Mouse (Mus musculus) natural killer cell, adult 2 months (primary cell): ENCODE data around the gene Scgb1c1.
A peak's percentile ranks its signal among the peaks of the same experiment; 100 is the strongest.

Experiments
- DNase-seq, 2 experiments: peaks; one replicate each; pipeline ENCODE4 v3.0.0; 2022; ENCODE audit warnings: low spot score in 2 of 2

The Scgb1c1 gene

DNA sequence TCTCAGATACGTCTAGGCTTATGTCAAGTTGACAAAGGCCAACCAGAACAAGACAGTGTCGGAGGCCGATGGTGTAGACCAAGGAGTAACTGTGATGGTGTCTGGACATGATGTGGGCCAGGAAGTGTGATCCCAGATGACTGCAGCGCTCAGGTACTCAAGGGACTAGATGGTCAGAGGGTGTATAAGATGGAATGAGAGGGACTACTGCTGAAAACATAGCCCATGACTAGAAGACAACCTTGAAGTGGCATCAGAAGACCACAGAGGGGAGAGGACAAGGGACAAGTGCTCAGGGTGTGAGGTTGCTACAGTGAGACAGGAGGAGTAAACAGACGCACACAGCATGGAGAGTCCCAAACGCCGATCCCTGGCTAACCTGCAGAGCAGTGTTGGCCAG is 1.5 kb upstream of the Scgb1c1 start:
- no peak for DNase-seq

DNA sequence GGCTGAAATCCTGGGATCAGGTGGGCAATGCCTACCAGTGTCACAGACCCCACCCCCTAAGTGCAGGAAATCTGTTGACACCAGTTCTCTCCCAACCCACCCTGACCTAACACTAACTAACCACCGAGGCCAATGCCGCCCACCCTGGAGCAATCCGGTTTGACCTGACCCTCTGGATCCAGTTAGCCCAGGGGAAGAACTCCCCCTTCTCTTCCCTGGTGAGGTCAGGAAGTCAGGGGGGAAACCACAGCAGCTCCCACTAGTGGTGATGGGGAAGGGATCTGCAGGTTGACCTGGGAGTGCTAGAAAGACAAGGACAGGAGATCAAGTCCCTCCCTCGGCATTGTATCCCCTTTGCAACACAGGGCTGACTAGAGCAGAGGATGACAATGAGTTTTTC is 336 bp downstream of the Scgb1c1 start:
- DNase-seq: no peak

- no peak for DNase-seq
Observed at GRCm38 (mm10) chr7:140846676-140847075, 1.3 kb downstream of the Scgb1c1 start.

DNA sequence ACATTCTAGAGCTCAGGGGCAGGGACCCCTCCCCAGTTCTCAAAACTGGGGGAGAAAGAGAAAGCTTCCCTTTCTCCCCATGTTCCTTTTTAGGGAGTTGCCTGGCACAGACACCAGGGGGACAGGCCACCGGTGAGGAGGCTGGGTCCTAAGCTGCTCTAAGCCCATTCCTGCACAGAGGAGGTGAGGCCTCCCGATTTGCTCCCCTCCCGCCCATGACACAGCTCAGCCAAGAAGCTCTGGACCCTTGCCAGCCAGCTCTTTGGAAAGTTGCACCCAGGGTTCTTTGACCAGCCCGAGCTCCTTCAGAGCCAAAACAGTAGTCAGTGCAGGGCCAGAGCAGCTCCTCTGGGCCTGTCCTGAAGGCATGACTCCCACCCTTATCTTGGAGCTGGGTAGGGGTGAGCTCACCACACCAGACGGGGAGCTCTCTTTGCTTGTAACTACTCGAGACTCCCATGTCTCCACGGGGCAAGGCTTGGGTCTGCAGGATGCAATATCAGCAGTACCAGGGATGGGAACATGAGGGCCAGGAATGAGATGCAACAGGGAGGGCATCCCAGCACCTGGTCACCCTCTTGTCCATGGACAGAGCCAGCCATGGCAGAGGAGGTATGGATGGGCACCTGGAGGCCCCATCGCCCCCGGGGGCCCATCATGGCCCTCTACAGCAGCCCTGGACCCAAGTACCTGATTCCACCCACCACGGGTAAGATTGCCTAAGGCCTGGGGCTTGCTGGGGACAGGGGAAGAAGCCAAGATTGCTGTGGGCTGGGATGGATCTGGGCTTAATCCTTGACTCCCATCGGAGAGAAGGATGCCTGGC is 2.6 kb downstream of the Scgb1c1 start, which contains the start of gene Odf3:
TSS of gene Odf3 (plus strand) at position 51 of the 826 bp plus-strand sequence.
- DNase-seq: no peak

GRCm38 (mm10) chr7:140848591-140848990 is 3.2 kb downstream of the Scgb1c1 start:
- no peak for DNase-seq

DNA sequence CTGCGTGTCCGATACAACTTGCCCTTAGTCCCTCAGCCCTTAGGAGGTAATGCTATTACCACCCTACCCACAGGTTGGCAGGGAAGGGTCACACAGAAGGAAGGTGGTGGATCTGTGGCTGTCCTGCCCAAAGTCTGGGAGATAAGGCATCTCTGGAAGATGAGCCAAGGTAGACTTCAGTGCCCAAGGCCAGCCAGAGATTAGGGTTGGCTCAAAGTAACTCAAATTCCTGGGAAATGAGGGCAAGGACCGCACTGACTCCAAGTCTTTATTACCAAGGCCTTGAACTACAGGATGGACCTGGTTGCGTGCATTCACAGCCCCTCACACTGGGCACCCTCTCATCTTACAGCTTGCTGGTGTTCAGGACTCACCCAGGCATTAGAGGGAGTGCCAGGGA is 6.6 kb downstream of the Scgb1c1 start:
- no peak for DNase-seq

DNA sequence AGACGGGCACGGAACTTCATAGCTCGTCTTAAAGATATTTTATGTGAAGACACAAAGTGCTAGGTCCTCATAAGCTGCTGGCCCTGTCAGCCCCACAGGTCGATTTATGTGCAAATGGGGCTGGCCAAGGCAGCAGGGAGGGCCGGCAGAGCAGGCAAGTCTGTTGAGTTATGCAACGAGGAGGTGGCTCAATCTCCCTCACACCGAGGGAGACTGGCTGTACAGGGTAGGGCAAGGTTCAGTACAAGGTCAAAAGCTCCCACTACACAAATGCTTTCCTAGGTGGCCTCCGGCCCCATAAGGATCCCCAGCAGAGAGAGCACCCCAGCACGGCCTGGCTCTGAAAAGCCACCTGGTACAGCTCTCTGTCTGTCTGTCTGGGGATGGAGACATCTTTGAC is 8.0 kb downstream of the Scgb1c1 start:
- no peak for DNase-seq

- no peak for DNase-seq
Observed at GRCm38 (mm10) chr7:140854483-140854882, 9.1 kb downstream of the Scgb1c1 start.

- no peak for DNase-seq
Observed at GRCm38 (mm10) chr7:140855181-140855580, 9.8 kb downstream of the Scgb1c1 start.

DNA sequence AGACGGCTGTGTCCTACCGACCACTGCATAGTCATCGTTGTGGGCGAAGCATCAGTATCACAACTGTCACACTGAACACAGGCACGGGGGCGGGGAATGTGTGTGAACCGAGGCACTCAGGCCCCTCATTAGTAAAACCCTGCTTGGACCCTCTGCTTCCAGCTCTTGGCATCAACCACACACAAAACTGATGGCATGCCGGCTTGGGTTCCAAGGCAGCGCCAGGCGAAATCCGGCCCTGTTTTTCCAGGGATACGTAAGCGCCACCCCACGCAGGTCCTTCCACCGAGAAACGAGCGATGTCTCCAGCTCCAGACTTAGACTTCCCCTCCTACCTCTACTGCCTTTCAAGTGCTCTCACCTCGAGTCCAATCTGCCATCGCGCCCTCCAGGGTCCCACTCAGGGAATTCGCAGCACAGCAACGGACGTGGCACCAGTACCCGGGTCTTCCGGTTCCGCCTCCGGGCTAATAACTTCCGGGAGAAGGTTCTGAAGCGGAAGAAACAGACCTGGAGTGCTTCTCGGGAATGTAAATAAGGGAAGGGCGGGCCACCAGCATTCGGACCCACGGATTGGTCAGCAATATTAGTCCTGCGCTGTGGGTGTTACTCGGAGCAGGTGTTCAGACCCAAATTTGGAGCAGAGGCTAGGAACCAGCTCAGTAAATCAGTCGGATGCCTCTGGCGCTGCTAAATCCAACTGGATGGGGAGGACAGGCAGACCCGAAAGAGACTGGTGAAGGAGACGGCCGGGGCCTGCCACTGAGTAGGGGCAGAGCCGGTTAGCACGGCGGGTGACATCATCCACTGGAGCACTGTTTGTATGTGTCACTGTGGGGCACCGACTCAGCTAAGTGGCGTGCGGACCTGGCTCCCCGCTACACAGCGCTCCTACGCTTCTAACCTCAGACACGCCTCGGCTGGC is 10.8 kb downstream of the Scgb1c1 start, which contains the start of gene Gm45785:
TSS of gene Gm45785 (minus strand) at position 472 of the 925 bp plus-strand sequence.
- peak; percentile 74 to 75 for DNase-seq

DNA sequence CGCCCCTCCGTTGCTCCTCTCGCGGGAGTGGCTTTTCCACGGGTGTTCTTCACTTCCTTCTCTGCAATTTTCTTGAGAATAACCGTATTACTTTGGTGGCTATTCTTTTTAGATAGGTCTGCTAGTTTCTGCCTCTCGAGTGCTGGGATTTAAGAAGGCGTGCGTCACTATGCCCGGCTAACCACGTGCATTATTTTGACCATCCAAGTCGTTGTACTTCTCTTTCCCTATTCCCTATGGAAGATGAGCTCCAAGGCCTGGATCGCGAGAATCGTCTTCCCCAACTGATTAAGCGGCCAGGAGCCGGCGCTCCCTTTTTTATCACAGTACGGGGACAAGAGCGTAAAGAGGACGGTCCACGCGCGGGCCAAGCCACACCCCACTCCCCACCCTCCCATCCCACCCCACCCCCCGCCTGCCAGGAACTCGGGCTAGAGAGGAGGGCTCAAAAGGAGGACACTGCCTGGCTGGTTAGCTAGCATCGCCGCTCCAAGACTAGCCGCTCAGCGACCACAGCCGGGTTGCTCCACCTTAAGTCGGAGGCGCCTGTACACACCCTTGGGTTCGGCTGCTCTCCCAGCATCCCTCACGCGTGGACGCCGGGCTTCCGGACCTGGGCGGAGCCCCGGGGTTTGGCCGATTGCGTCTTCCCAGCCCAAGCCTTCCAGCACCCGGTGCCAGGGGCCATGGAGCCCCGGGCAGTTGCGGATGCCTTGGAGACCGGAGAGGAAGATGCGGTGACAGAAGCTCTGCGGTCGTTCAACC is 11.6 kb downstream of the Scgb1c1 start, which contains the start of gene Ric8a:
TSS of gene Ric8a (plus strand) at position 173 of the 765 bp plus-strand sequence.
- peak; percentile 81 for DNase-seq

DNA sequence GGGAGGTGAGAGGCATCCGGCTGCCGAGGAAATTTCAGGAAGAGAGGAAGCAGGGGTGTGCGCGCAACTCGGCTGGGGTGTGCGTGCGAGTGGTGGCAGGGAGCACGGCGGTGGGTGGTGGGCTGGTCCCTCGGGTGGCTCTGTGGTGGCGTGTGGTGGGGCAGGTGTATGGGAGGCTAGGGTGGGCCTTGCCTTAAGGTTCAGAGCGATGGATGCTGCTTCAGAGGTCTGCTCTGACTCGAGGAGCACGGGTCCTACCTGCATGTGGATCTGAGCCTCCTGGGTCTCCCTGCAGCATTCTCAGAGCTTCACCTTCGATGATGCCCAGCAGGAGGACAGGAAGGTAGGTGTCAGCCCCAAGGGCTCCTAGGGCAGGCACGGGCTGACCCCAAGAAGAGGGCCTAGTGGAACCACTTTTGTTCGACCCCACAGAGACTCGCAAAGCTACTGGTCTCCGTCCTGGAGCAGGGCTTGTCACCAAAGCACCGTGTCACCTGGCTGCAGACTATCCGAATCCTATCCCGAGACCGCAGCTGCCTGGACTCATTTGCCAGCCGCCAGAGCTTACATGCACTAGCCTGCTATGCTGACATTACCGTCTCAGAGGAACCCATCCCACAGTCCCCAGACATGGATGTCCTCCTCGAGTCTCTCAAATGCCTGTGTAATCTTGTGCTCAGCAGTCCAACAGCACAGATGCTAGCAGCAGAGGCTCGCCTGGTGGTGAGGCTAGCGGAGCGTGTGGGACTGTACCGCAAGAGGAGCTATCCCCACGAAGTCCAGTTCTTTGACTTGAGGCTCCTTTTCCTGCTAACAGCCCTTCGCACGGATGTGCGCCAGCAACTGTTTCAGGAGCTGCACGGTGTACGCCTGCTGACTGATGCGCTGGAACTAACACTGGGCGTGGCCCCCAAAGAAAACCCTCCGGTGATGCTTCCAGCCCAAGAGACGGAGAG is 12.5 kb downstream of the Scgb1c1 start, which contains the start of gene Bet1l:
TSS of gene Bet1l (minus strand) at position 28 of the 956 bp plus-strand sequence.
- no peak for DNase-seq

DNA sequence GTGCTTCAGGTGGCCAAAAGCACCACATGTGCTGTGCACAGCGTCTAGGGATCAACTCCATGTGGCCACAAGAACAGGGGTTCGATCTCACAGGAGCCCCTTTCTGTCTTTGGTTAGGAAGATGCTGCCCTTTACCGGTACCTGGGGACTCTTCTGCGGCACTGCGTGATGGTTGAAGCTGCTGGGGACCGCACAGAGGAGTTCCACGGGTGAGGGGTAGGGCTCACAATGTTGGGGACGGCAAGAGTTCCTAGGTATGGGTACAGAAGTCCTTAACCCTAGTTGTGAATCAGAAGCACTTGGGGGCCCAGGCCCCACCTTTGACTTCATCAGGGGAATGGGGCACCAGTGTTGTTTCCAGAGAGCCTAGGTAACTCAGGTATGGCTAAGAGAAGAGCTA is 13.4 kb downstream of the Scgb1c1 start:
- DNase-seq: no peak

DNA sequence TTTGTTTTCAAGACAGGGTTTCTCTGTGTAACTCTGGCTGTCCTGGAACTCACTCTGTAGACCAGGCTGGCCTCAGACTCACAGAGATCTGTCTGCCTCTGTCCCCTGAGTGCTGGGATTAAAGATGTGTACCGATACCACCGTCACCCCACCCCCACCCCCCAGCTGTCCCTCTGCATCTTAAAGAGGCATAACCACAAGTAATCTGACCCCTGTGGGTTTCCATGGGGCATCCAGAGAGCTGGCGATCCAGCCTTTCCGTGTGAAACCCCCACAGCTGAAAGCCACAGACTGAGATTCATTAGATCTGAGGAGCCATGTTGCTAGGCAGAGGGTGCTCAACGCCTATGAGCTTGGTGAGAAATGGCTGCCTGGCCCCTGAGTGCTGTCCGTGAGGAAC is 14.7 kb downstream of the Scgb1c1 start:
- DNase-seq: no peak

- no peak for DNase-seq
Observed at GRCm38 (mm10) chr7:140860728-140861127, 15.4 kb downstream of the Scgb1c1 start.

GRCm38 (mm10) chr7:140864761-140865160 is 19.4 kb downstream of the Scgb1c1 start:
- DNase-seq: no peak

DNA sequence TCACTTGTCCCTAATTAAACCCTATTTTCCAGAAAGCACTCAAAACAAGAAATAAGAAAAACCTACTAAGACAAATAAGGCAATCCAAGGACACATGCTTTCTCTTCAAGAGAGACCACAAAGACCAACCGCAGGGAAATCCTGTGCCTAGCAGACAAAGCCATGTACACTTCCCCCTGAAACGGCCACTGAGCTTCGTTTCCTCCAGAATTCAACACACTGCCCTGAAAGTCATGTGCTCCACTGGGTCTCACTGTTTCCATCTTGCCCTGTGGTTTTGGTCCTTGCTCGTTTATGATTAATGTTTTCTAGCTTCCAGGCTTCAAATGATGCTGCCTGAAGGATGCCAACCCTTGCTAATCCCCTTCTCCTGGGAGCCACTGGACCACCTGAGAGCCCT is 28.9 kb downstream of the Scgb1c1 start:
- DNase-seq: no peak

DNA sequence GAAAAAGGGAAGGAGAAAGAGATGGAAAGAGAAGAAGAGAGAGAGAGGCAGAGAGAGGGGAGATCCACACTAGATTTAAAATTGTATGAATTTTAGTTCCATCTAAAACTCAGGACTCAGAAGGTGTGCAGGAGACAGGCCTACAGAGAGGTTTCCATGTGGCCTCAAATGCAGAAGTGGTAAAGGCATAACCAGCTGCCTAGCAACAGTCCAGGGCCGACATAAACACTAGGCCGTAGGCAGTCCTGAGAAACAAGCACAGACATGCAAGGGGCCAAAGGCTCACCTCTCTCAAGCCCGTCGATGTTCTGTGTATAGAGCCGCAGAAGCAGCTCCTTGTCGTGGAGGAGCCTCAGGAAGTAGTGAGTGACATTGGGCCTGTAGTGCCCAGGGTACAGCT is 32.0 kb downstream of the Scgb1c1 start:
- peak in 1 of 2 experiments; percentile 13 for DNase-seq

GRCm38 (mm10) chr7:140879355-140879754 is 34.0 kb downstream of the Scgb1c1 start:
- DNase-seq: peak; percentile 13 to 46

DNA sequence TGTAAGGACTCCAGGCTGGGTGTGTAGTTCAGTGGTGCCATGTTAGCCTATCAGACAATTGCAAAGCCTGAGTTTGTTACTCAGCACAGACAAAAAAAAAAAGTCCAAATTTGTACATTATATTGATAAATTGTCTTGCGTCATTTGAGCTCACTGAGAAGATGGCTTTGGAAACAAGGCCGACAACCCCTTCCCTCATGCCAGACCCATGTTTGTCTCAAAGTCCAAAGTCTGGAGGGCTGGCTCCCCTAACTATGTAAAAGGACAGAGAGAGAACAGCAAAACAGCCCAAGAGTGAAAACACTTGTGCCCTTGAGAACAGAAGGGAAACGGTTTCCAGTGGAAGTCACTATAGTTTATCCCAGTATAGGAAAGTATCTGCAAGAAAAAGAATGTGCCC is 35.1 kb downstream of the Scgb1c1 start:
- no peak for DNase-seq
